Mouse (Mus musculus): ENCODE results near the gene Sh3bgrl2. TPM values are rescaled to one million over a fixed set of nuclear protein-coding genes. Genes with fewer than 3 reads are reported as not detected.
A peak's percentile ranks its signal among the peaks of the same experiment; 100 is the strongest.

Gene Sh3bgrl2
- polyA plus RNA-seq, 1 experiment from 2014 or later, result 9.1 TPM

GRCm38 (mm10) chr9:83577260-83577659 lies 29.1 kb downstream of the Sh3bgrl2 start:
- peaks cover 18% of the 10 kb centered on the region for H3K4me1 ChIP-seq (replicated peaks)
- 0 out of 2 replicates have a peak, but pooled peaks have one; percentile 9 for ATAC-seq (ENCODE audit: low read depth)

GRCm38 (mm10) chr9:83579049-83579448 lies 30.9 kb downstream of the Sh3bgrl2 start:
- Histone ChIP-seq H3K9me3 (no peaks in the 10 kb centered on the region), H3K4me2 (no peak overlapping the region), H3K36me3 (no peaks in the 10 kb centered on the region), H3K27me3 (no peaks in the 10 kb centered on the region), H3K4me1 (replicated peaks) (peaks cover 18% of the 10 kb centered on the region), H3K4me3 (no peak overlapping the region), H3K27ac (replicated peaks) (no peak overlapping the region), H3K9ac (no peak overlapping the region)
- WGBS, result 77% methylated on average over 4 of the region's 4 CpGs
- ATAC-seq (ENCODE audit: low read depth), result no peak

More at GRCm38 (mm10) chr9:83577260-83577659, 29.1 kb downstream of the Sh3bgrl2 start:
- no peak overlapping the region for H3K4me2 ChIP-seq
- 91% methylated on average over 7 of the region's 7 CpGs for WGBS
- no peaks in the 10 kb centered on the region for H3K36me3 ChIP-seq
- H3K9ac ChIP-seq, result no peak overlapping the region
- no peaks in the 10 kb centered on the region for H3K9me3 ChIP-seq
- no peak overlapping the region for H3K4me3 ChIP-seq
- no peak overlapping the region for H3K27ac ChIP-seq (replicated peaks)
- no peaks in the 10 kb centered on the region for H3K27me3 ChIP-seq

- H3K27ac ChIP-seq (replicated peaks), result no peak overlapping the region
- 78% methylated on average over 7 of the region's 7 CpGs for WGBS
- no peak overlapping the region for H3K9ac ChIP-seq
- H3K27me3 ChIP-seq, result no peaks in the 10 kb centered on the region
- H3K4me3 ChIP-seq, result no peak overlapping the region
- H3K36me3 ChIP-seq, result no peaks in the 10 kb centered on the region
- no peak overlapping the region for H3K4me2 ChIP-seq
- no peak for ATAC-seq (ENCODE audit: low read depth)
- no peaks in the 10 kb centered on the region for H3K9me3 ChIP-seq
- no peaks in the 10 kb centered on the region for H3K4me1 ChIP-seq (replicated peaks)
Observed at GRCm38 (mm10) chr9:83582748-83583147, 34.6 kb downstream of the Sh3bgrl2 start.

GRCm38 (mm10) chr9:83586316-83587050 lies 38.4 kb downstream of the Sh3bgrl2 start:
- no peak for ATAC-seq (ENCODE audit: low read depth)
- WGBS, result 84% methylated on average over 17 of the region's 17 CpGs

GRCm38 (mm10) chr9:83587116-83587515 lies 39.0 kb downstream of the Sh3bgrl2 start:
- no peak overlapping the region for H3K4me3 ChIP-seq
- H3K9me3 ChIP-seq, result no peaks in the 10 kb centered on the region
- no peak overlapping the region for H3K4me2 ChIP-seq
- whole genome bisulfite sequencing, result 92% methylated on average over 9 of the region's 9 CpGs
- no peaks in the 10 kb centered on the region for H3K27me3 ChIP-seq
- H3K9ac ChIP-seq, result no peak overlapping the region
- H3K27ac ChIP-seq (replicated peaks), result no peak overlapping the region
- no peaks in the 10 kb centered on the region for H3K36me3 ChIP-seq
- H3K4me1 ChIP-seq (replicated peaks), result peaks cover 14% of the 10 kb centered on the region
- ATAC-seq (ENCODE audit: low read depth), result no peak

More at GRCm38 (mm10) chr9:83586316-83587050, 38.4 kb downstream of the Sh3bgrl2 start:
- no peaks in the 10 kb centered on the region for H3K27me3 ChIP-seq
- H3K36me3 ChIP-seq, result no peaks in the 10 kb centered on the region
- H3K4me3 ChIP-seq, result no peak overlapping the region
- H3K4me1 ChIP-seq (replicated peaks), result peaks cover 14% of the 10 kb centered on the region
- H3K27ac ChIP-seq (replicated peaks), result no peak overlapping the region
- H3K9me3 ChIP-seq, result no peaks in the 10 kb centered on the region
- no peak overlapping the region for H3K9ac ChIP-seq
- no peak overlapping the region for H3K4me2 ChIP-seq

- no peaks in the 10 kb centered on the region for H3K36me3 ChIP-seq
- peaks cover 14% of the 10 kb centered on the region for H3K4me1 ChIP-seq (replicated peaks)
- no peaks in the 10 kb centered on the region for H3K27me3 ChIP-seq
- no peak overlapping the region for H3K4me3 ChIP-seq
- no peak; the same call in 1 of the 2 replicates for ATAC-seq (ENCODE audit: low read depth)
- H3K4me2 ChIP-seq, result no peak overlapping the region
- WGBS, result 79% methylated on average over 2 of the region's 2 CpGs
- H3K27ac ChIP-seq (replicated peaks), result 0 out of 2 replicates have a peak overlapping the region, but pooled peaks have one; percentile 68
- H3K9ac ChIP-seq, result no peak overlapping the region
- no peaks in the 10 kb centered on the region for H3K9me3 ChIP-seq
Observed at GRCm38 (mm10) chr9:83589063-83589462, 40.9 kb downstream of the Sh3bgrl2 start.

- Histone ChIP-seq H3K9ac (no peak overlapping the region), H3K9me3 (no peaks in the 10 kb centered on the region), H3K27me3 (no peaks in the 10 kb centered on the region), H3K4me3 (no peak overlapping the region), H3K36me3 (no peaks in the 10 kb centered on the region), H3K27ac (replicated peaks) (peak overlapping the region; percentile 68), H3K4me1 (replicated peaks) (peaks cover 14% of the 10 kb centered on the region), H3K4me2 (no peak overlapping the region)
- 43% methylated on average over 14 of the region's 14 CpGs for WGBS
- ATAC-seq (ENCODE audit: low read depth), result peak; percentile 70; the same call in 1 of the 2 replicates
Observed at GRCm38 (mm10) chr9:83589680-83590467, 41.7 kb downstream of the Sh3bgrl2 start.

GRCm38 (mm10) chr9:83591848-83592456 lies 43.8 kb downstream of the Sh3bgrl2 start:
- WGBS, result 91% methylated on average over 10 of the region's 10 CpGs
- H3K9ac ChIP-seq, result no peak overlapping the region
- H3K4me3 ChIP-seq, result no peak overlapping the region
- no peaks in the 10 kb centered on the region for H3K36me3 ChIP-seq
- H3K27me3 ChIP-seq, result no peaks in the 10 kb centered on the region
- H3K9me3 ChIP-seq, result no peaks in the 10 kb centered on the region
- no peak for ATAC-seq (ENCODE audit: low read depth)
- no peak overlapping the region for H3K27ac ChIP-seq (replicated peaks)
- no peak overlapping the region for H3K4me2 ChIP-seq
- peaks cover 14% of the 10 kb centered on the region for H3K4me1 ChIP-seq (replicated peaks)

- Histone ChIP-seq H3K9me3 (no peaks in the 10 kb centered on the region), H3K4me2 (no peak overlapping the region), H3K27ac (replicated peaks) (no peak overlapping the region), H3K27me3 (no peaks in the 10 kb centered on the region), H3K9ac (no peak overlapping the region), H3K36me3 (no peaks in the 10 kb centered on the region), H3K4me1 (replicated peaks) (peaks cover 13% of the 10 kb centered on the region), H3K4me3 (no peak overlapping the region)
- 90% methylated on average over 5 of the region's 5 CpGs for WGBS
- ATAC-seq (ENCODE audit: low read depth), result no peak
Observed at GRCm38 (mm10) chr9:83593811-83594210, 45.7 kb downstream of the Sh3bgrl2 start.

GRCm38 (mm10) chr9:83596132-83596531 lies 48.0 kb downstream of the Sh3bgrl2 start:
- no peaks in the 10 kb centered on the region for H3K36me3 ChIP-seq
- 0 out of 2 replicates have a peak, but pooled peaks cover 4% of the 10 kb centered on the region for H3K4me1 ChIP-seq (replicated peaks)
- no peak for ATAC-seq (ENCODE audit: low read depth)
- H3K27ac ChIP-seq (replicated peaks), result no peak overlapping the region
- 95% methylated on average over 6 of the region's 6 CpGs for whole genome bisulfite sequencing
- H3K27me3 ChIP-seq, result no peaks in the 10 kb centered on the region
- no peaks in the 10 kb centered on the region for H3K9me3 ChIP-seq
- H3K9ac ChIP-seq, result no peak overlapping the region
- no peak overlapping the region for H3K4me2 ChIP-seq
- H3K4me3 ChIP-seq, result no peak overlapping the region

GRCm38 (mm10) chr9:83596646-83597481 lies 48.7 kb downstream of the Sh3bgrl2 start:
- H3K9me3 ChIP-seq, result no peaks in the 10 kb centered on the region
- 80% methylated on average over 13 of the region's 13 CpGs for WGBS
- H3K9ac ChIP-seq, result no peak overlapping the region
- H3K4me1 ChIP-seq (replicated peaks), result peaks cover 4% of the 10 kb centered on the region; the same call in 1 of the 2 replicates
- 0 out of 2 replicates have a peak, but pooled peaks have one; percentile 11 for ATAC-seq (ENCODE audit: low read depth)
- no peak overlapping the region for H3K27ac ChIP-seq (replicated peaks)
- no peak overlapping the region for H3K4me3 ChIP-seq
- no peak overlapping the region for H3K4me2 ChIP-seq
- H3K36me3 ChIP-seq, result no peaks in the 10 kb centered on the region
- no peaks in the 10 kb centered on the region for H3K27me3 ChIP-seq
